Mouse (Mus musculus) forebrain, embryonic 14.5 days (tissue): ENCODE data around the gene Mcoln1. TPM values are rescaled to one million over a fixed set of nuclear protein-coding genes. Genes with fewer than 3 reads are reported as not detected.
A peak's percentile ranks its signal among the peaks of the same experiment; 100 is the strongest.

Experiments used
- ATAC-seq: fragments of 200-750 bp; cut with Nextera tagmentation; 2 replicates; pipeline ENCODE4 v1.8.0; 2017; ENCODE audit warnings: mild to moderate bottlenecking, moderate library complexity
- DNase-seq: peaks from one replicate; pipeline ENCODE4 v3.0.0-alpha.2; 2015; ENCODE audit warnings: low spot score
- H3K27ac ChIP-seq: fragments of 300-500 bp; sonication (generic); 2 replicates; pipeline ENCODE4 v1.5.1; 2014; ENCODE audit warnings: low read depth, mild to moderate bottlenecking, control low read depth, low read length, moderate library complexity
- H3K27me3 ChIP-seq: fragments of 300-500 bp; sonication (generic); replicated peaks from 2 replicates; pipeline ENCODE4 v1.6.1; 2014; ENCODE audit warnings: low read length, control low read depth, mixed read lengths; ENCODE audit not compliant: control insufficient read depth, insufficient read depth
- H3K36me3 ChIP-seq: fragments of 300-500 bp; sonication (generic); 2 replicates; pipeline ENCODE4 v1.6.1; 2014; ENCODE audit warnings: low read length, control low read depth; ENCODE audit not compliant: control insufficient read depth, insufficient read depth
- H3K4me1 ChIP-seq: fragments of 300-500 bp; sonication (generic); 2 replicates; pipeline ENCODE4 v1.6.1; 2014; ENCODE audit warnings: antibody characterized with exemption, low read length, control low read depth; ENCODE audit not compliant: control insufficient read depth, insufficient read depth
- H3K4me2 ChIP-seq: fragments of 300-500 bp; sonication (generic); 2 replicates; pipeline ENCODE4 v1.6.1; 2014; ENCODE audit warnings: mild to moderate bottlenecking, control low read depth, low read length
- H3K4me3 ChIP-seq: fragments of 300-500 bp; sonication (generic); 2 replicates; pipeline ENCODE4 v1.5.1; 2014; ENCODE audit warnings: low read depth, low read length, control low read depth
- H3K9ac ChIP-seq: fragments of 300-500 bp; sonication (generic); 2 replicates; pipeline ENCODE4 v1.6.1; 2014; ENCODE audit warnings: mild to moderate bottlenecking, low read length, control low read depth, moderate library complexity
- H3K9me3 ChIP-seq: fragments of 300-500 bp; sonication (generic); replicated peaks from 2 replicates; pipeline ENCODE4 v1.6.1; 2016; ENCODE audit warnings: low read length, control low read depth, mixed read lengths; ENCODE audit not compliant: control insufficient read depth
- WGBS: fragments of 180-500 bp; shearing (Covaris S2); extraction: QIAGEN DNeasy Blood & Tissue Kit; methylation state at CpG from one replicate; pipeline ENCODE4 v1.1.7; 2014; 5-methylcytosine and 5-hydroxymethylcytosine counted together
- polyA plus RNA-seq: library from polyadenylated mRNA; unstranded; fragments of >200 nt; fragmentation: Nextera tagmentation; extraction: Ambion mirVana; gene quantifications from 2 replicates; pipeline ENCODE4 v1.2.1, GENCODE M21; 2014

Gene Mcoln1
- polyA plus RNA-seq, 1 experiment from 2014 or later: 50.5 TPM

DNA sequence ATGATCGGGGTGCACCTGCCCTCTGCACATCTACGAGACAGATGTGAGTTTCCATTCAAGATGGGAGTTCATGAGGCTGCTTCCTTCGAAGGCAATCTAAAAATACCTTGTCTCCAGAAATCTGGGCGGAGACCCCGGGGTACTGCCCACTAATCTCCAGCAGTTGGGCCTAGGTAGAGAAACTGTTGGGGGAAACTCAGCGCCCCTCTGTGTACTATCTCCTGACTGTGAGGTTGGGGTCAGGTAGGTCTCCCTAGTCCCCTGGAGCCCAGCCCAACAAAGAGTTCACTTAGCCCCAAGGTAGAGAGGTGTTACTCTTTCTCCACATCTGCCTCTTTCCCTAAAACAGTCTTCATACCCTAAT, 6.4 kb upstream of the Mcoln1 start:
- Histone ChIP-seq H3K27me3 (no peaks in the 10 kb centered on the region), H3K36me3 (peaks cover 34% of the 10 kb centered on the region), H3K27ac (peak overlapping the region; percentile 91; the same call in 1 of the 2 replicates), H3K4me2 (peak overlapping the region; percentile 78), H3K4me1 (peaks cover 6% of the 10 kb centered on the region; the same call in 1 of the 2 replicates), H3K9me3 (no peaks in the 10 kb centered on the region), H3K4me3 (peak overlapping the region; percentile 90), H3K9ac (peak overlapping the region; percentile 99)
- DNase-seq: peak; percentile 12
- 37% methylated on average over 6 of the region's 6 CpGs for WGBS
- peak; percentile 4; the same call in 1 of the 2 replicates for ATAC-seq

DNA sequence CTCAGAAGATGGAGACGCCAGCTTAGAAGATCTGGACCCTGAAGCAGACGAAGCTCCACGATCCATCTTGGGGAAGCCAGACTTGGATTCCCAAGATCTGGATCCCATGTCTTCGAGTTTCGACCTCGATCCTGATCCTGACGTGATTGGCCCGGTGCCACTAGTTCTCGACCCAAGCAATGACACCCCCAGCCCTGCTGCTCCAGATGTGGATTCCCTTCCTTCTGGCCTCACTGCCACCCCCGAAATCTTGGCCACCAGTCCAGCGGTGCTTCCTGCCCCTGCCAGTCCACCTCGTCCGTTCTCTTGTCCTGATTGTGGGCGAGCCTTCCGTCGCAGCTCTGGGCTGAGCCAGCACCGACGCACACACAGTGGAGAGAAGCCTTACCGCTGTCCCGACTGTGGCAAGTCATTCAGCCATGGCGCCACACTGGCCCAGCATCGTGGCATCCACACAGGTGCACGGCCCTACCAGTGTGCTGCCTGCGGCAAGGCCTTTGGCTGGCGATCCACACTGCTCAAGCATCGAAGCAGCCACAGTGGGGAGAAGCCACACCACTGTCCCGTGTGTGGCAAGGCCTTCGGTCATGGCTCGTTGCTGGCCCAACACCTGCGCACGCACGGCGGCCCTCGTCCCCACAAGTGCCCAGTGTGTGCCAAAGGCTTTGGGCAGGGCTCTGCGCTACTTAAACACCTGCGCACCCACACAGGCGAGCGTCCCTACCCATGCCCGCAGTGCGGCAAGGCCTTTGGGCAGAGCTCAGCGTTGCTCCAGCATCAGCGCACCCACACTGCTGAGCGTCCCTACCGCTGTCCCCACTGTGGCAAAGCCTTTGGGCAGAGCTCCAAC, 4.5 kb upstream of the Mcoln1 start:
- DNase-seq: no peak

DNA sequence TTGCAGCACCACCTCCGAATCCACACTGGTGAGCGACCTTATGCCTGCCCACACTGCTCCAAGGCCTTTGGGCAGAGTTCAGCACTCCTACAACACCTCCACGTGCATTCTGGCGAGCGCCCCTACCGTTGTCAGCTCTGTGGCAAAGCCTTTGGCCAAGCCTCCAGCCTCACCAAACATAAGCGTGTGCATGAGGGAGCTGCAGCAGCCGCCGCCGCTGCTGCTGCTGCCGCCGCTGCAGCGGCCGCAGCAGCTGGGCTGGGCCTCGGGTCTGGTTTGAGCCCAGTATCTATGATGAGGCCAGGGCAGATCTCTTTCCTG, 3.9 kb upstream of the Mcoln1 start:
- no peak for ATAC-seq
- WGBS: 92% methylated on average over 11 of the region's 15 CpGs
- H3K27me3 ChIP-seq: no peaks in the 10 kb centered on the region
- peaks cover 12% of the 10 kb centered on the region for H3K4me1 ChIP-seq
- no peak overlapping the region for H3K4me2 ChIP-seq
- no peaks in the 10 kb centered on the region for H3K9me3 ChIP-seq
- peaks cover 34% of the 10 kb centered on the region for H3K36me3 ChIP-seq
- no peak overlapping the region for H3K27ac ChIP-seq
- DNase-seq: no peak
- H3K4me3 ChIP-seq: no peak overlapping the region
- no peak overlapping the region for H3K9ac ChIP-seq

More for the DNA sequence above, 4.5 kb upstream of the Mcoln1 start:
- no peak overlapping the region for H3K4me3 ChIP-seq
- no peak overlapping the region for H3K27ac ChIP-seq
- H3K9me3 ChIP-seq: no peaks in the 10 kb centered on the region
- peaks cover 7% of the 10 kb centered on the region; the same call in 1 of the 2 replicates for H3K4me1 ChIP-seq
- no peak overlapping the region for H3K4me2 ChIP-seq
- WGBS: 96% methylated on average over 44 of the region's 44 CpGs
- no peak for ATAC-seq
- no peak overlapping the region for H3K9ac ChIP-seq
- H3K27me3 ChIP-seq: no peaks in the 10 kb centered on the region
- peaks cover 34% of the 10 kb centered on the region for H3K36me3 ChIP-seq

DNA sequence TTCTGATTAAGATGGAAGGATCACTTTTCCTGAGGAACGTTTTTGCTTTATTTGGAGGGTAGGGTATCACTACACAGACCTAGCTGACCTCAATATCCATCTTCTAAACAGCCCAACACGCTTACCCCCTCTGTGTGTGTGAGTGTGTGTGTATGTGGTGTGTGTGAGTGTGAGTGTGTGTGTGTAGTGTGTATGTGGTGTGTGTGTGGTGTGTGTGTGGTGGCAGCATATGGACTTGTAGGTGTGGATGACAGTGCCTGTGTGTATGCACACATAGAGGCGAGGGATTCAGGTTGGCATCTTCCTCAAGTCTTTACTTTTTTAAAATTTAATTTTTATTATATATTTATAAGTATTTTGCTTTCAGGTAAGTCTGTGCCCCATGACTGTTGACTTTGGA, 1.7 kb upstream of the Mcoln1 start:
- no peak overlapping the region for H3K27ac ChIP-seq
- no peaks in the 10 kb centered on the region for H3K9me3 ChIP-seq
- 82% methylated on average over 3 of the region's 3 CpGs for WGBS
- H3K4me3 ChIP-seq: no peak overlapping the region
- H3K9ac ChIP-seq: no peak overlapping the region
- H3K4me1 ChIP-seq: peaks cover 15% of the 10 kb centered on the region
- DNase-seq: no peak
- peaks cover 34% of the 10 kb centered on the region for H3K36me3 ChIP-seq
- ATAC-seq: no peak
- no peak overlapping the region for H3K4me2 ChIP-seq
- no peaks in the 10 kb centered on the region for H3K27me3 ChIP-seq

DNA sequence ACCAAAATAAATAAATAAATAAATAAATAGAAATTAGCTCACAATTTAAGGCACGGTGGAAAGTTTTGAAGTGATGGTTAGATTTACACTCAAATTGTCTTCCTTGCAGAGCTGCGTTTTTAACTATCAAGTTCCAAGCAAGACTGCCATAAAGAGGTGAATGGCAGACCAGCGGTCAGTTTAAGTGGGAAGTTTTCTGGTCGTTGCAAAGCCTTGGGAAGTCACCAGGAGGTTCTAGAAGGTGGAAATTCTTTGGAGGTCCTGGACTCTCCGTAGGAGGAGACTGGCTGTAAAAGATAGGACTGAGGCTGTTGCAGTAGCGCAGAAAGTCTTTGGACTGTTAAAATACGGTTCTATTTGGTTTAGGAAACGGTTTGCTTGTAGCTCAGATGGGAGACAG, 506 bp upstream of the Mcoln1 start:
- H3K9me3 ChIP-seq: no peaks in the 10 kb centered on the region
- H3K27me3 ChIP-seq: no peaks in the 10 kb centered on the region
- peak overlapping the region; percentile 85 for H3K27ac ChIP-seq
- H3K4me1 ChIP-seq: peaks cover 9% of the 10 kb centered on the region
- H3K4me3 ChIP-seq: peak overlapping the region; percentile 81
- peak overlapping the region; percentile 90 for H3K9ac ChIP-seq
- H3K36me3 ChIP-seq: peaks cover 31% of the 10 kb centered on the region
- WGBS: 7% methylated on average over 8 of the region's 8 CpGs
- no peak for ATAC-seq
- H3K4me2 ChIP-seq: peak overlapping the region; percentile 77
- no peak for DNase-seq

DNA sequence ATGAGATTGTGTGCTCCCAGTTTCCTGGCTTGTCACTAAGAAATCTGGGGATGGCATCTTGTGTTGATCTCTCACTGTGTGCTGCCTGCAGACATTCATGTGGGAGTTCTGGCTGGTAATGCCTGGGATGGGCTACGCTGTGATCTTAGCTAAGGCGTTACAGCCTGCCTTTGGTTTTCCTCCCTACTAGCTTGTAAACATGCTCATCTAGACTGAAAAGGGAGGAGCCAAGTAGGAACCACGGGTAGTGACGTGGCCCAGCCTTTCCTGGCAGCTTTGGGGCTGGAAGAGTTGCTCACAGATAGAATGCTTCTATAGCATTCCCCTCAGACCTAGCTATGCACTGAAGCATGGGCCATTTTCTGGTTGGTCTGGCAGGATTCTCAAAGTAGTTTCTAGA, 2.0 kb downstream of the Mcoln1 start:
- WGBS: 74% methylated on average over 4 of the region's 4 CpGs
- H3K27me3 ChIP-seq: no peaks in the 10 kb centered on the region
- ATAC-seq (no peak), DNase-seq (no peak)
- H3K4me1 ChIP-seq: peaks cover 9% of the 10 kb centered on the region
- no peak overlapping the region for H3K9ac ChIP-seq
- no peak overlapping the region for H3K4me2 ChIP-seq
- no peak overlapping the region for H3K4me3 ChIP-seq
- no peaks in the 10 kb centered on the region for H3K9me3 ChIP-seq
- H3K27ac ChIP-seq: no peak overlapping the region
- peaks cover 25% of the 10 kb centered on the region for H3K36me3 ChIP-seq

DNA sequence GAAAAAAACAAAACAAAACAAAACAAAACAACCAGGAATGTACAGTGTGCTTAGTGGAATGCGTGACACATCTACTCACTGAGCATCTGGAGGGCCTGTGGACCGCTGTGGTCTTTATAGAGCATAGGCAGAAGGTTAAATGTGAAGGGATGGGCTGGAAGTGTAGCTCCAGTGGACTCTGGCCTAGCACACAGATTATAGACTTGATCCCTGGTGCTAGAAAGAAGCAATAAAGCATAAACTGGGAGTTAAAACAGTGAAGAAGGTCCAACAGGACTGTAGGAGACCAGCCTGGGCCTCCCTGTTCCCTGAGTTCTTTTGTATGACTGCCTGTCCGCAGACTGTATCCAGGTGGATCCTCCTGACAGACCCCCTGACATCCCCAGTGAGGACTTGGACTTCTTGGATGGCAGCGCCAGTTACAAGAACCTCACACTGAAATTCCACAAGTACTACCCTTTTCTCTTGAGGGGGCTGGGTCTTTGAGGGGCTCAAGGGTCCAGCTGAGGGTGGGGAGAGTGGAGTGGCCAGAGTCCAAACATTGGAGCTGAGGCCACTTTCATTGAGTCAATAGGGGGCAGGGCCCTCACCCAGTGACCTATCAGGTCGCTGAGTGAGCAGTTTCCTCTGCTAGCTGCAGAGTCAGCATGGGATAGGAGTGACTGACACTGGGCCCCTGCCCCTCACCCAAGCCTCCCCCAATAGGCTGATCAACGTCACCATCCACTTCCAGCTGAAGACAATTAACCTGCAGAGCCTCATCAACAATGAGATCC, 7.9 kb downstream of the Mcoln1 start:
- ATAC-seq: no peak
- Histone ChIP-seq H3K4me1 (no peaks in the 10 kb centered on the region), H3K4me3 (no peak overlapping the region), H3K36me3 (peaks cover 67% of the 10 kb centered on the region), H3K9me3 (no peaks in the 10 kb centered on the region), H3K27me3 (no peaks in the 10 kb centered on the region), H3K9ac (no peak overlapping the region), H3K4me2 (no peak overlapping the region), H3K27ac (no peak overlapping the region)
- DNase-seq: no peak
- WGBS: 87% methylated on average over 6 of the region's 6 CpGs

DNA sequence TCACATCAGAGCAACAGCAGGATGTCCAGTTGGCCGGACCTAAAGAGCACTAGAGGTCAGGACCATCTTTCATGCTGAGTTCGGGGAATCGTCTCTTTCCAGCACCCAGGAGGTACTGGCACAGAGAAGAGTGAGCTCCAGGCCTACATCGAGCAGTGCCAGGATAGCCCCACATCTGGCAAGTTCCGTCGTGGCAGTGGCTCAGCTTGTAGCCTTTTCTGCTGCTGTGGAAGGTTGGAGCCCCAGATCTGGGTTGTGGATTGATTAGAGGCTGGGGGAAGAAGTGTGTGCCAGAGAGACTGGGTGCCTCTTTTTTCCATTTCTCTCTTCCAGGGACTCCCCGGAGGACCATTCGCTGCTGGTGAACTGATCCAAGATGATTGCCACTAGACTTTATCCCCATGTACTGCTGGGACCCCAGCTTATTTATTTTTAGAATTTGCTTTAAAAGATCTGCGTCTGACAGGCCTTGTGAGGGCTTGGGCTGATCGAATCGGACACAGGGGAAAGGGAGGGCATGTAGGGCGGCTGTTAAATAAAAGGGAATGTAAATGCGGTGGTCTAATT, 14.5 kb downstream of the Mcoln1 start:
- Histone ChIP-seq H3K9me3 (no peaks in the 10 kb centered on the region), H3K4me2 (peak overlapping the region; percentile 67), H3K36me3 (peaks cover 40% of the 10 kb centered on the region), H3K4me3 (peak overlapping the region; percentile 32), H3K27me3 (no peaks in the 10 kb centered on the region), H3K27ac (peak overlapping the region; percentile 58), H3K9ac (peak overlapping the region; percentile 59; the same call in 1 of the 2 replicates), H3K4me1 (no peaks in the 10 kb centered on the region)
- WGBS: 34% methylated on average over 13 of the region's 13 CpGs
- ATAC-seq (no peak), DNase-seq (no peak)
